Mouse (Mus musculus) layer of hippocampus, adult 8-10 months (tissue): ENCODE measurements around the gene Rtn4. TPM values are rescaled to one million over a fixed set of nuclear protein-coding genes. Genes with fewer than 3 reads are reported as not detected.

Source experiments
- DNase-seq, 2 experiments: peaks; one replicate each; pipeline ENCODE4 v3.0.0; 2022; ENCODE audit warnings: low spot score in 2 of 2
- total RNA-seq, 4 experiments: library from RNA; stranded (reverse); gene quantifications; 2 replicates each; pipeline ENCODE4 v1.2.4; 2022

Rtn4 gene
- total RNA-seq, 4 experiments from 2014 or later: 471 to 516 (median 496) TPM

- no peak for DNase-seq
Observed at GRCm38 (mm10) chr11:29762768-29763167, 70.0 kb downstream of the Rtn4 start.

GRCm38 (mm10) chr11:29765063-29765462 is 72.3 kb downstream of the Rtn4 start:
- no peak for DNase-seq

- DNase-seq: no peak
Observed at GRCm38 (mm10) chr11:29766313-29766982, 73.7 kb downstream of the Rtn4 start.

- no peak for DNase-seq
Observed at GRCm38 (mm10) chr11:29768523-29768922, 75.8 kb downstream of the Rtn4 start.

GRCm38 (mm10) chr11:29770666-29771400 is 78.1 kb downstream of the Rtn4 start:
- no peak for DNase-seq

- no peak for DNase-seq
Observed at GRCm38 (mm10) chr11:29772279-29772678, 79.5 kb downstream of the Rtn4 start.

GRCm38 (mm10) chr11:29774296-29774695 is 81.5 kb downstream of the Rtn4 start:
- peak; percentile 40 to 52 for DNase-seq

- DNase-seq: no peak
Observed at GRCm38 (mm10) chr11:29774760-29775159, 82.0 kb downstream of the Rtn4 start.

- peak; percentile 44 to 52 for DNase-seq
Observed at GRCm38 (mm10) chr11:29777964-29778363, 85.2 kb downstream of the Rtn4 start.

- DNase-seq: no peak
Observed at GRCm38 (mm10) chr11:29778936-29779335, 86.2 kb downstream of the Rtn4 start.

- no peak for DNase-seq
Observed at GRCm38 (mm10) chr11:29779409-29780026, 86.8 kb downstream of the Rtn4 start.

- DNase-seq: no peak
Observed at GRCm38 (mm10) chr11:29786583-29787219, 94.0 kb downstream of the Rtn4 start.

GRCm38 (mm10) chr11:29787473-29787872 is 94.7 kb downstream of the Rtn4 start:
- no peak for DNase-seq

- no peak for DNase-seq
Observed at GRCm38 (mm10) chr11:29788499-29788898, 95.8 kb downstream of the Rtn4 start.

GRCm38 (mm10) chr11:29788921-29789638 is 96.3 kb downstream of the Rtn4 start:
- peak; percentile 91 to 93 for DNase-seq

- no peak for DNase-seq
Observed at GRCm38 (mm10) chr11:29790796-29791195, 98.0 kb downstream of the Rtn4 start.

Other genes with a start within 250 kb of the Rtn4 start
- 1 to 10 TPM; 5.1 to 6.8 (median 5.9) TPM for gene Prorsd1, start 177.9 kb upstream of the Rtn4 start, total RNA-seq
- gene Mtif2, start 166.5 kb upstream of the Rtn4 start, total RNA-seq: 10 to 100 TPM; 34.3 to 43.4 (median 37.8) TPM
- gene Clhc1, start 145.0 kb upstream of the Rtn4 start, total RNA-seq: under 1 TPM in 3 of 4 experiments, not detected in 1; 0.25 to 0.43 (median 0.37) TPM
- gene Rps27a, start 144.8 kb upstream of the Rtn4 start, total RNA-seq: 100 to 1,000 TPM; 397 to 621 (median 507) TPM
- gene 4931440F15Rik, start 132.7 kb downstream of the Rtn4 start, total RNA-seq: 1 to 10 TPM; 2.5 to 3.2 (median 2.7) TPM